Mouse (Mus musculus) bone marrow macrophage, adult 2 months (primary cell): ENCODE measurements around the gene Scd4. TPM values are rescaled to one million over a fixed set of nuclear protein-coding genes. Genes with fewer than 3 reads are reported as not detected.
A peak's percentile ranks its signal among the peaks of the same experiment; 100 is the strongest.
"Not testable (repeated sequence)": the region's sequence is repeated elsewhere in the genome, so short reads cannot be mapped to it uniquely, and the experiment has no call there.

ENCODE experiments used
- H3K27ac ChIP-seq: 2 replicates; pipeline ENCODE4 v1.5.1; 2012; ENCODE audit warnings: low read depth, low read length; ENCODE audit not compliant: insufficient read depth
- H3K4me1 ChIP-seq: 2 replicates; pipeline ENCODE4 v1.6.1; 2012; ENCODE audit warnings: low read length; ENCODE audit not compliant: control insufficient read depth, insufficient read depth
- H3K4me3 ChIP-seq: 2 replicates; pipeline ENCODE4 v1.5.1; 2012; ENCODE audit warnings: mild to moderate bottlenecking, low read length, moderate library complexity; ENCODE audit not compliant: insufficient read depth
- CTCF ChIP-seq: IDR thresholded peaks from 2 replicates; pipeline ENCODE4 v1.5.1; 2012; ENCODE audit warnings: low read depth, mild to moderate bottlenecking, low read length, moderate library complexity
- POLR2A ChIP-seq: IDR thresholded peaks from 2 replicates; pipeline ENCODE4 v1.6.1; 2012; ENCODE audit warnings: mild to moderate bottlenecking, low read depth, low read length, borderline replicate concordance
- polyA plus RNA-seq: library from polyadenylated mRNA; stranded (reverse); fragments of >200 nt; gene quantifications from 2 replicates; pipeline ENCODE4 v1.2.4, GENCODE M21; 2012; ENCODE audit not compliant: missing spikeins, insufficient read depth, insufficient read length

Gene Scd4
- polyA plus RNA-seq, 1 experiment, result not detected

- no peak for TF ChIP-seq POLR2A
- TF ChIP-seq CTCF, result no peak
- H3K4me1 ChIP-seq, result peaks cover 4% of the 10 kb centered on the region; the same call in 1 of the 2 replicates
- no peak overlapping the region for H3K27ac ChIP-seq
- no peak overlapping the region for H3K4me3 ChIP-seq
These were observed 24.9 kb upstream of the Scd4 start for GRCm38 (mm10) chr19:44307915-44308470.

DNA sequence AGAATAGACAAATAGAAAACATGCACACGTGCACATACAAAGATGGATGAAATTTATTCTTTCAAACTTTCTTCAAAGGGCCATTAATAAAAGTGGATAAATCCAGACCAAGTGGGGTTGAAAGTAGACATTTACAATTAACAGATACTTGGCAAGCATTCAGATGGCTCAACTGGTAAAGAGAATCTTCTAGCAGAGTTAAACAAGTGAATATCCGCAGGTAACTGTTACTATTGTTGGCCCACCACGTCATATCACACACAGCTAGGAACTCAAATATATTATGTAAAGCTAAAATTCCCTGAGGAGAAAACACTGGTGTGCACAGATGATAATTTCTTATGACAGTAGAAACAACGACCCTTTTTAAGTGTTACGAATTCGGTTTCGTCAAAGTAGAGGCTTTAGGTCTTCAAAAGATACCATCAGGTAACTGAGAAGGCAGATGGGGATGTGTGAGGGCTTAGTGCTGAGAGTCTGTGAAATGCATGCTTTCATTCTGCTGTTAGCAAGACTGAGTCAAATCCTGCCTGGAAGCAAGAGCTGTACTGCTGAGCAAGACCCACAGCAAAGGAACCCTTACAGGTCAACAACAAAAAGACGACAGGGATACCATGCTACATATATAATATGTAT, 24.2 kb upstream of the Scd4 start:
- TF ChIP-seq CTCF, result no peak
- no peak for TF ChIP-seq POLR2A
- Histone ChIP-seq H3K4me1 (peaks cover 5% of the 10 kb centered on the region; the same call in 1 of the 2 replicates), H3K27ac (no peak overlapping the region), H3K4me3 (no peak overlapping the region)

GRCm38 (mm10) chr19:44309351-44310154, 23.3 kb upstream of the Scd4 start:
- no peak for TF ChIP-seq CTCF
- no peak for TF ChIP-seq POLR2A
- Histone ChIP-seq H3K4me3 (no peak overlapping the region), H3K4me1 (peaks cover 9% of the 10 kb centered on the region; the same call in 1 of the 2 replicates), H3K27ac (no peak overlapping the region)

GRCm38 (mm10) chr19:44310155-44310575, 22.7 kb upstream of the Scd4 start:
- H3K4me1 ChIP-seq, result not testable (repeated sequence)

GRCm38 (mm10) chr19:44310814-44311213, 22.1 kb upstream of the Scd4 start:
- Histone ChIP-seq H3K27ac (no peak overlapping the region), H3K4me3 (no peak overlapping the region), H3K4me1 (peaks cover 13% of the 10 kb centered on the region)
- TF ChIP-seq CTCF (no peak), POLR2A (no peak)

More at GRCm38 (mm10) chr19:44310155-44310575, 22.7 kb upstream of the Scd4 start:
- H3K4me3 ChIP-seq, H3K27ac ChIP-seq: not testable (repeated sequence)

DNA sequence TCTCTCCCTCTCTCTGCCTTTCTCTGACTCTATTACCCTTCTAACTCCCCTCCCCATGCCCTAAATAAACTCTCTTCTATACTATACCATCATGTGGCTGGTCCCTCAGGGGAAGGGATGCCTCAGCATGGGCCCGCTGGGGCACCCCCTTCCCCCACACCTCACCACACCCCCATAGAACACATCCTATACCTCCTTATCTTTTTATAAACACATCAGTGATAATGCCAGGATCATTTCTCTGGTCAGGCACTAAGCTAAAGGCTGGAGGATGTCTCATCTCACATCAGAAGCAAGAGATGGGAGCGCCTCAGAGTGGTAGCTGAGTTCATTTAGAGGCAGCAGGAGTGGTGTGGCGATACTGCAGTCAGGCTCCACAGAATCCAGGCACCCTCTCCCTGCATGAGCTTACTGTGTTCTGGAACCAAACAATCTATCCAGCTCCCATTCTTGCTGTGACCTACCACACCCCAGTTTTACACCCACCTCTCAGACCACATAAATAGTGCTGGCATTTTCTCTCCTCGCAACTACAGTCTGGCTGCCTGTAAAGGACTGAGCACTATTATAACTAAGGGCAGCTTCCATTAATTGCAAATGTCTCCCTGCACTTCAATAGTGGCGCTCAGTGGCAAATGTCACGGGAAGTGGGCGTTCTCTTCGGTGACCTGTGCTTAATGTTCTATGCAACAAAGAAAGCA, 21.4 kb upstream of the Scd4 start:
- TF ChIP-seq POLR2A, result no peak
- no peak for TF ChIP-seq CTCF
- Histone ChIP-seq H3K4me3 (no peak overlapping the region), H3K27ac (no peak overlapping the region), H3K4me1 (peaks cover 13% of the 10 kb centered on the region)

DNA sequence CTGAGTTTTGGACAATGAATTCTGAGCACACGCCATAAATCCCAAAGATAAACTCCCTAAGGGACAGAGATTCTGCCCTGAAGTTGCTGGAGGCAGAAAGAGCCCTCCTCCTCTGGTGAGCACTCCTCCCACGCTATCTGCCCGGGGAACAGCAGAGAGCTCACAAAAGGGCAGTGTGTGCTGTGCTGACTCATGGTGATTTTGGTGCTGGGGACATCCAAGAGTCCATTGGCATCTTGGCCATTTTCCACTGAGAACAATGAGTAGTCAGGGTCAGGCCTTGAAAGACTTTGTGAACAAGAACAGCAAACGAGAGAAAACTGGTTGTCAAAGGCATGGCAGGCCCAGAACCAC, 20.9 kb upstream of the Scd4 start:
- TF ChIP-seq POLR2A, result no peak
- peaks cover 13% of the 10 kb centered on the region for H3K4me1 ChIP-seq
- H3K4me3 ChIP-seq, result no peak overlapping the region
- no peak overlapping the region for H3K27ac ChIP-seq

- no peak for TF ChIP-seq POLR2A
- TF ChIP-seq CTCF, result no peak
- Histone ChIP-seq H3K4me3 (no peak overlapping the region), H3K27ac (no peak overlapping the region), H3K4me1 (peaks cover 13% of the 10 kb centered on the region)
These were observed 19.8 kb upstream of the Scd4 start for GRCm38 (mm10) chr19:44313066-44313465.

GRCm38 (mm10) chr19:44314327-44314759, 18.5 kb upstream of the Scd4 start:
- Histone ChIP-seq H3K27ac (peak overlapping the region; percentile 54), H3K4me1 (peaks cover 13% of the 10 kb centered on the region), H3K4me3 (peak overlapping the region; percentile 57)
- TF ChIP-seq CTCF (no peak), POLR2A (no peak)
